Mouse (Mus musculus): ENCODE measurements around the gene Itgb3bp. TPM values are rescaled to one million over a fixed set of nuclear protein-coding genes. Genes with fewer than 3 reads are reported as not detected.
A peak's percentile ranks its signal among the peaks of the same experiment; 100 is the strongest.

The Itgb3bp gene
- polyA plus RNA-seq, 1 experiment: 4.1 TPM

GRCm38 (mm10) chr4:99829094-99830073 is 100.2 kb downstream of the Itgb3bp start, which contains the start of gene Efcab7:
Efcab7 (plus strand) TSS chr4:99829198.
- H3K27me3 ChIP-seq (ENCODE audit: control insufficient read depth, insufficient read depth, low read length): no peaks in the 10 kb centered on the region
- peak within 1 kb of the TSS; percentile 51 for H3K27ac ChIP-seq (ENCODE audit: insufficient read depth, low read length)
- H3K4me3 ChIP-seq (replicated peaks; ENCODE audit: insufficient read depth, low read depth, low read length): peak within 1 kb of the TSS; percentile 63
- WGBS: under 1% methylated on average over 48 of the region's 48 CpGs
- TF ChIP-seq CTCF (IDR thresholded peaks at IDR 0.05; ENCODE audit: borderline replicate concordance, insufficient read depth, low read depth, low read length) (no peak), POLR2A (IDR thresholded peaks at IDR 0.05; ENCODE audit: borderline replicate concordance, insufficient read depth, low read length) (peak; percentile 25; the same call in 1 of the 2 replicates)
- DNase-seq: peak; percentile 87 to 93
- no peaks in the 10 kb centered on the region for H3K4me1 ChIP-seq (ENCODE audit: control insufficient read depth, insufficient read depth, low read length)

- WGBS: under 1% methylated on average over 7 of the region's 7 CpGs
- no peak for DNase-seq
- TF ChIP-seq POLR2A (IDR thresholded peaks at IDR 0.05; ENCODE audit: borderline replicate concordance, insufficient read depth, low read length): no peak
- TF ChIP-seq CTCF (IDR thresholded peaks at IDR 0.05; ENCODE audit: borderline replicate concordance, insufficient read depth, low read depth, low read length): no peak
- Histone ChIP-seq H3K27ac (ENCODE audit: insufficient read depth, low read length) (no peak overlapping the region), H3K27me3 (ENCODE audit: control insufficient read depth, insufficient read depth, low read length) (no peaks in the 10 kb centered on the region), H3K4me1 (ENCODE audit: control insufficient read depth, insufficient read depth, low read length) (no peaks in the 10 kb centered on the region), H3K4me3 (replicated peaks; ENCODE audit: insufficient read depth, low read depth, low read length) (peak overlapping the region; percentile 63)
These were observed 100.9 kb downstream of the Itgb3bp start for GRCm38 (mm10) chr4:99828739-99829093.

GRCm38 (mm10) chr4:99828337-99828736 is 101.3 kb downstream of the Itgb3bp start:
- no peaks in the 10 kb centered on the region for H3K27me3 ChIP-seq (ENCODE audit: control insufficient read depth, insufficient read depth, low read length)
- no peak for DNase-seq
- H3K27ac ChIP-seq (ENCODE audit: insufficient read depth, low read length): no peak overlapping the region
- no peaks in the 10 kb centered on the region for H3K4me1 ChIP-seq (ENCODE audit: control insufficient read depth, insufficient read depth, low read length)
- 30% methylated on average over 4 of the region's 4 CpGs for WGBS
- TF ChIP-seq CTCF (IDR thresholded peaks at IDR 0.05; ENCODE audit: borderline replicate concordance, insufficient read depth, low read depth, low read length) (no peak), POLR2A (IDR thresholded peaks at IDR 0.05; ENCODE audit: borderline replicate concordance, insufficient read depth, low read length) (no peak)
- H3K4me3 ChIP-seq (replicated peaks; ENCODE audit: insufficient read depth, low read depth, low read length): peak overlapping the region; percentile 63

- no peak overlapping the region for H3K27ac ChIP-seq (ENCODE audit: insufficient read depth, low read length)
- no peak overlapping the region for H3K4me3 ChIP-seq (replicated peaks; ENCODE audit: insufficient read depth, low read depth, low read length)
- no peak for DNase-seq
- 93% methylated on average over 7 of the region's 7 CpGs for WGBS
- TF ChIP-seq POLR2A (IDR thresholded peaks at IDR 0.05; ENCODE audit: borderline replicate concordance, insufficient read depth, low read length) (no peak), CTCF (IDR thresholded peaks at IDR 0.05; ENCODE audit: borderline replicate concordance, insufficient read depth, low read depth, low read length) (no peak)
- no peaks in the 10 kb centered on the region for H3K4me1 ChIP-seq (ENCODE audit: control insufficient read depth, insufficient read depth, low read length)
- H3K27me3 ChIP-seq (ENCODE audit: control insufficient read depth, insufficient read depth, low read length): no peaks in the 10 kb centered on the region
These were observed 112.7 kb downstream of the Itgb3bp start for GRCm38 (mm10) chr4:99816697-99817460.

GRCm38 (mm10) chr4:99792365-99792764 is 137.2 kb downstream of the Itgb3bp start:
- 96% methylated on average over 6 of the region's 6 CpGs for WGBS
- TF ChIP-seq POLR2A (IDR thresholded peaks at IDR 0.05; ENCODE audit: borderline replicate concordance, insufficient read depth, low read length) (no peak), CTCF (IDR thresholded peaks at IDR 0.05; ENCODE audit: borderline replicate concordance, insufficient read depth, low read depth, low read length) (no peak)
- no peak overlapping the region for H3K27ac ChIP-seq (ENCODE audit: insufficient read depth, low read length)

GRCm38 (mm10) chr4:99773041-99773440 is 156.6 kb downstream of the Itgb3bp start:
- no peak for DNase-seq
- WGBS: 38% methylated on average over 1 of the region's 1 CpGs
- Histone ChIP-seq H3K27ac (ENCODE audit: insufficient read depth, low read length) (no peak overlapping the region), H3K4me3 (replicated peaks; ENCODE audit: insufficient read depth, low read depth, low read length) (no peak overlapping the region), H3K27me3 (ENCODE audit: control insufficient read depth, insufficient read depth, low read length) (no peaks in the 10 kb centered on the region), H3K4me1 (ENCODE audit: control insufficient read depth, insufficient read depth, low read length) (no peaks in the 10 kb centered on the region)
- TF ChIP-seq POLR2A (IDR thresholded peaks at IDR 0.05; ENCODE audit: borderline replicate concordance, insufficient read depth, low read length): no peak
- TF ChIP-seq CTCF (IDR thresholded peaks at IDR 0.05; ENCODE audit: borderline replicate concordance, insufficient read depth, low read depth, low read length): no peak

More at GRCm38 (mm10) chr4:99792365-99792764, 137.2 kb downstream of the Itgb3bp start:
- Histone ChIP-seq H3K4me1 (ENCODE audit: control insufficient read depth, insufficient read depth, low read length) (no peaks in the 10 kb centered on the region), H3K27me3 (ENCODE audit: control insufficient read depth, insufficient read depth, low read length) (no peaks in the 10 kb centered on the region), H3K4me3 (replicated peaks; ENCODE audit: insufficient read depth, low read depth, low read length) (no peak overlapping the region)
- DNase-seq: no peak

- H3K4me1 ChIP-seq (ENCODE audit: control insufficient read depth, insufficient read depth, low read length): no peaks in the 10 kb centered on the region
- no peak for DNase-seq
- no peak overlapping the region for H3K4me3 ChIP-seq (replicated peaks; ENCODE audit: insufficient read depth, low read depth, low read length)
- WGBS: 92% methylated on average over 5 of the region's 5 CpGs
- no peak overlapping the region for H3K27ac ChIP-seq (ENCODE audit: insufficient read depth, low read length)
- TF ChIP-seq POLR2A (IDR thresholded peaks at IDR 0.05; ENCODE audit: borderline replicate concordance, insufficient read depth, low read length) (no peak), CTCF (IDR thresholded peaks at IDR 0.05; ENCODE audit: borderline replicate concordance, insufficient read depth, low read depth, low read length) (no peak)
- H3K27me3 ChIP-seq (ENCODE audit: control insufficient read depth, insufficient read depth, low read length): no peaks in the 10 kb centered on the region
These were observed 159.1 kb downstream of the Itgb3bp start for GRCm38 (mm10) chr4:99770555-99770954.

Measured in cerebellum, adult 2 months (tissue).